Mouse (Mus musculus): Measurements from ENCODE around the gene Tanc1.

DNA sequence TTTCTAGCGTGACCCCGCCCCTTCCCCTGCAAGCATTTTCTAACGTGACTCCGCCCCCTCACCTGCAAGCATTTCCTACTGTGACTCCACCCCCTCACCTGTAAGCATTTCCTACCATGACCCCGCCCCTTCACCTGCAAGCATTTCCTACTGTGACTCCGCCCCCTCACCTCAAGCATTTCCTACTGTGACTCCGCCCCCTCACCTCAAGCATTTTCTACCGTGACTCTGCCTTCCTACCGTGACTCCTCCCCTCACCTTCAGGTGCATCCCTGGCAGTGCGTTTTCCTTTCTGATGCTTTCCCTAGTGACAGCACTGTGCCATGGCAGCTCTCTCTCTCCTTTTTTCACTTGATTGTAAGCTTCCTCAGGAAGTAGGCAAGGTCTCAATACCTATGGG lies 137.5 kb downstream of the Tanc1 start:
- TF ChIP-seq CTCF (conservative IDR thresholded peaks at IDR 0.05; ENCODE audit: low read length) (no peak), POU5F1 (IDR thresholded peaks at IDR 0.05; ENCODE audit: borderline replicate concordance, low read length) (no peak)

All from E14TG2a.4 (cell line).